Mouse (Mus musculus): ENCODE results near the gene Baz1a. TPM values are rescaled to one million over a fixed set of nuclear protein-coding genes. Genes with fewer than 3 reads are reported as not detected.
A peak's percentile ranks its signal among the peaks of the same experiment; 100 is the strongest.

Baz1a gene
- polyA plus RNA-seq, 1 experiment from 2014 or later = 32.3 TPM

DNA sequence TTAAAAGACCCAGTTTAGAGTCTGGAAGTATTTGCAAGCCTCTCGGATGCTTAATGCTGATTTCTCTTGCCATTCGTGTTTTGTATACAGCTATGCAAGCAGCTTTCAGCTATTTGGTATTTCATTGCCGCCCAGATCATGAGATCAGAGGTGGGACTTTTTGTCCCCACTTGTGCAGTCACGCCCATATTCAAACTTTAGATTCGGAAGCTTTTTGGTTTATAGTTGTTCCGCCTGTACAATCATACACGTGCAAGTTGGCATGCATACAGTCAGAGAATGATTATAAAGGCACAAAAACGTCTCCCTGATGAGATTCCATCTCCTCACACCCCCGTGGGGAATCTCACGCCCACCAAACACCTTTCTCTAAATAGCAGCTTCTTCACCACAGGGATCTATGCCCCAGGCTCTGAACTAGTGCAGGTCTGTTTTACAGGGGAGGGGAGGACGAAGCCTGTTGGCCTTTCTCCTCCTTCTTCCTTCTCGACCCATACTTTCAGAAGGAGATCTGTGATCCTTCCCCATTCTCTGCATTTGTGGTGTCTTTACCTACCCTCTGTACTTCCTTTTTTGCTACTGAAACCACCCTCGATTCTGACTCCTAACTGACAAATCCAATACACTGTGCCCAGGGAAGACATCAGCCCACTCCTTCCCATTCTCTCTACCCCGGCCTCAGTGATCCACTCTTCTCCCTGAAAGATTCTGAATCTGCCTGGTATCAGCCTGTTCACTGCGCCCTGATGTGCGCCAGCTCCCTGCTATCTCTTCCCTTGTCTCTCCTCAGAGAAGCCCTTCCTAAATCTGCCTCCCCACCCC, 20.7 kb downstream of the Baz1a start:
- Histone ChIP-seq H3K4me1 (replicated peaks) (peaks cover 16% of the 10 kb centered on the region), H3K4me3 (replicated peaks) (peak overlapping the region; percentile 11; the same call in 1 of the 2 replicates), H3K27ac (no peak overlapping the region), H3K36me3 (no peaks in the 10 kb centered on the region), H3K9ac (no peak overlapping the region), H3K4me2 (peak overlapping the region; percentile 25), H3K27me3 (no peaks in the 10 kb centered on the region), H3K9me3 (replicated peaks) (no peaks in the 10 kb centered on the region)
- WGBS (ENCODE audit: insufficient replicate concordance) = 31% methylated on average over 16 of the region's 16 CpGs
- ATAC-seq (ENCODE audit: low read depth) (peak; percentile 29; the same call in 1 of the 2 replicates), DNase-seq (no peak)

- no peak for ATAC-seq (ENCODE audit: low read depth)
Observed at GRCm38 (mm10) chr12:54992814-54993213, 21.3 kb downstream of the Baz1a start.

GRCm38 (mm10) chr12:54988323-54988850, 25.8 kb downstream of the Baz1a start:
- Histone ChIP-seq H3K27me3 (no peaks in the 10 kb centered on the region), H3K9ac (no peak overlapping the region), H3K27ac (no peak overlapping the region), H3K4me1 (replicated peaks) (peaks cover 21% of the 10 kb centered on the region), H3K9me3 (replicated peaks) (no peaks in the 10 kb centered on the region), H3K4me2 (no peak overlapping the region), H3K36me3 (peaks cover 1% of the 10 kb centered on the region; the same call in 1 of the 2 replicates), H3K4me3 (replicated peaks) (no peak overlapping the region)
- DNase-seq = no peak
- ATAC-seq (ENCODE audit: low read depth) = no peak
- WGBS (ENCODE audit: insufficient replicate concordance) = 73% methylated on average over 4 of the region's 4 CpGs

More at GRCm38 (mm10) chr12:54992814-54993213, 21.3 kb downstream of the Baz1a start:
- Histone ChIP-seq H3K4me2 (no peak overlapping the region), H3K4me1 (replicated peaks) (peaks cover 16% of the 10 kb centered on the region), H3K36me3 (no peaks in the 10 kb centered on the region), H3K27me3 (no peaks in the 10 kb centered on the region), H3K9ac (no peak overlapping the region), H3K9me3 (replicated peaks) (no peaks in the 10 kb centered on the region), H3K27ac (no peak overlapping the region), H3K4me3 (replicated peaks) (no peak overlapping the region)
- whole genome bisulfite sequencing (ENCODE audit: insufficient replicate concordance) = 63% methylated on average over 3 of the region's 3 CpGs
- DNase-seq = no peak

DNA sequence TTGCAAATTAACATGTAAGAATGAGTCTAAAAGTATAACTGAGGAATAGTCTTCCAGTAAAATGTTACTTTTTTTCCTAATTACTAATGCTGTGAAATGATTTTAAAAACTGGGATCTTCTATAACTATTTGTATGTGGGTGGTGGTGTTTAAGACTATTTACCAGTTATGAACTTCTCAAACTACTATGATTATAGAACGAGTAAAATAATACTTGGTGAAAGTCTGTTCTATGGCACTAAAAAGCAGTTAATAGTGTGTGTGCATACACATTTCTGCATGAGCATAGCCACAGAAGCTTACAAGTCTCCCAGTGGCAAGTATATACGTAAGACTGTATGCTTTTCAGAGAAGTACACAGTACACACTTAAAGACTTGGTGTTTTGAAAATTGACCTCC, 27.0 kb downstream of the Baz1a start:
- peaks cover 14% of the 10 kb centered on the region for H3K36me3 ChIP-seq
- H3K27me3 ChIP-seq = no peaks in the 10 kb centered on the region
- no peak overlapping the region; the same call in 1 of the 2 replicates for H3K9ac ChIP-seq
- peak overlapping the region; percentile 21; the same call in 1 of the 2 replicates for H3K4me3 ChIP-seq (replicated peaks)
- DNase-seq = no peak
- no peaks in the 10 kb centered on the region for H3K9me3 ChIP-seq (replicated peaks)
- H3K4me2 ChIP-seq = peak overlapping the region; percentile 37
- peaks cover 26% of the 10 kb centered on the region for H3K4me1 ChIP-seq (replicated peaks)
- ATAC-seq (ENCODE audit: low read depth) = no peak
- no peak overlapping the region for H3K27ac ChIP-seq
- 75% methylated on average over 2 of the region's 2 CpGs for WGBS (ENCODE audit: insufficient replicate concordance)

- Histone ChIP-seq H3K4me2 (peak within 1 kb of the TSS; percentile 96), H3K4me3 (replicated peaks) (peak within 1 kb of the TSS; percentile 93), H3K9me3 (replicated peaks) (no peaks in the 10 kb centered on the region), H3K27ac (peak within 1 kb of the TSS; percentile 97), H3K36me3 (peaks cover 17% of the 10 kb centered on the region), H3K9ac (peak within 1 kb of the TSS; percentile 96), H3K4me1 (replicated peaks) (peaks cover 36% of the 10 kb centered on the region), H3K27me3 (no peaks in the 10 kb centered on the region)
- peak; percentile 80 for ATAC-seq (ENCODE audit: low read depth)
- peak; percentile 73 for DNase-seq
- under 1% methylated on average over 54 of the region's 60 CpGs for WGBS (ENCODE audit: insufficient replicate concordance)
Observed at GRCm38 (mm10) chr12:54986052-54986717, 28.0 kb downstream of the Baz1a start, which contains the start of gene Gm20403. TSS of gene Gm20403 (minus strand) at chr12:54986529.

- no peaks in the 10 kb centered on the region for H3K9me3 ChIP-seq (replicated peaks)
- H3K27ac ChIP-seq = peak overlapping the region; percentile 97
- H3K4me3 ChIP-seq (replicated peaks) = peak overlapping the region; percentile 93
- WGBS (ENCODE audit: insufficient replicate concordance) = 1% methylated on average over 74 of the region's 117 CpGs
- no peaks in the 10 kb centered on the region for H3K27me3 ChIP-seq
- H3K4me1 ChIP-seq (replicated peaks) = peaks cover 43% of the 10 kb centered on the region
- H3K4me2 ChIP-seq = peak overlapping the region; percentile 96
- ATAC-seq (ENCODE audit: low read depth) = peak; percentile 64
- H3K9ac ChIP-seq = peak overlapping the region; percentile 96
- DNase-seq = peak; percentile 44
- peaks cover 19% of the 10 kb centered on the region for H3K36me3 ChIP-seq
Observed at GRCm38 (mm10) chr12:54985257-54986051, 28.7 kb downstream of the Baz1a start.

DNA sequence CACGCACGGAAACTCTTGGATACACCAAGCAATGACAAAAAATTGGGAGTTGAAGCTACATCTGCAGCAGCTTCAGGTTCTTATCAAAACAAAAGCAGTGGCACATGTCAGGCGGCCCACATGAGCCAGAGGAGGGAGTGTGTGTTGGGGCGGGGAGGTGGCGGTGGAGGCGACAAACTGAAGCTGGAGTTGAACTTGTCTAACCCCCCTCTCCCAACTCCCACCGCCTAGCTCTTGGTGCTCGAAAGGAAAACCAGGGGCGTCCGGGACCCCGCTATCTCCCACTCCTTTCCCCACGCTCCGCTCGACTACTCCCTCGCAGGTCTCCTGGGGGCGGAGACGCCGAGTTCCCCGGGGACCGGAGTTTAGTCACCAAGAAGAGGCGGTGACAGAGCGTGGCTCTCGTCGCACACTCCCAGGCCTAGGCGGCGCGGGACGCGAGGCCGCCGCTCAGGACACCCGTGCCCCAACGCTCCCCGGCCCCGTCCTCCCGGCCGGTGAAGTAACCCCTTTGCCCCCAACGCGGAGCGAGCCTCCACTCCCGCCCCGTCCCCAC, 29.4 kb downstream of the Baz1a start:
- Histone ChIP-seq H3K27me3 (no peaks in the 10 kb centered on the region), H3K4me3 (replicated peaks) (peak overlapping the region; percentile 93), H3K4me2 (peak overlapping the region; percentile 96), H3K27ac (peak overlapping the region; percentile 97), H3K4me1 (replicated peaks) (peaks cover 50% of the 10 kb centered on the region), H3K9ac (peak overlapping the region; percentile 96), H3K9me3 (replicated peaks) (no peaks in the 10 kb centered on the region), H3K36me3 (peaks cover 25% of the 10 kb centered on the region)
- DNase-seq = peak; percentile 77
- 1% methylated on average over 42 of the region's 42 CpGs for WGBS (ENCODE audit: insufficient replicate concordance)
- peak; percentile 81 for ATAC-seq (ENCODE audit: low read depth)

DNA sequence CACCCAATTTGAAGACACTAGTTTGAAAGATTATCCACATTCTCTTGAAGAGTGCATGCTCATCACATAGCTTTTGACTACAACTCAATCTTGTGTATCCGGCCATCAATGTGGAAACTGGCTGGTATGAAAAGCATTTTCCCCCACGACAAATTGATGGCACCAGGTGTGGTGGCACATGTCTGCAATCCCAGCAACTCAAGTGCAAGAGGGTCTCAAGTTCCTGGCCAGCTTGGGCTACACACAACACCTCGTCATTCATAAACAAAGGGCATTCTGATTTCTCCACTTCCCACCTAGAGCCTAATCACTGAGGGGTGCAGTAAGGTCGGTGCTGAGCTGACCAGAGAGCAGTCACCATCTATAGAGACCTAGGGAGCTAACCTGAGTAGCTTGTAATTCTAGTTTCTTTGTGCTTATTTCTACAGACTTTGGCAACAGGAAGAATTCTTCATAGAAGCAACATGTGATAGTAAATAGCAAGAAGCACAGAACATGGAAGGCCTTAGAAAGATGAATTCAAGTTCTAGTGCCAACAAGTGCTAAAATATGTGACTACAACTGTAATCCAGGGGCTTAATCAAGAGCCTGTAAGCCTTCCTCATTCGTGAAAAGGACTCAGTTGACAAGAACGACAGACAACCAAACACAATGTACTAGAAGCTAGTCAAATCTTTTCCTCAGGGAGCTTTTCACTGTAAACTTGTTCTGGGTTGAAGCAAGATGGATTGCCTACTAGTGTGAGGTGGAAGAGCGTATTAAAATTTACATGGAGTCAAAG, 31.0 kb downstream of the Baz1a start:
- Histone ChIP-seq H3K9me3 (replicated peaks) (no peaks in the 10 kb centered on the region), H3K27me3 (no peaks in the 10 kb centered on the region), H3K4me3 (replicated peaks) (no peak overlapping the region), H3K27ac (peak overlapping the region; percentile 51), H3K4me2 (0 out of 2 replicates have a peak overlapping the region, but pooled peaks have one; percentile 20), H3K9ac (0 out of 2 replicates have a peak overlapping the region, but pooled peaks have one; percentile 8), H3K4me1 (replicated peaks) (peaks cover 56% of the 10 kb centered on the region), H3K36me3 (peaks cover 34% of the 10 kb centered on the region)
- ATAC-seq (ENCODE audit: low read depth) (no peak), DNase-seq (no peak)
- 80% methylated on average over 7 of the region's 7 CpGs for WGBS (ENCODE audit: insufficient replicate concordance)

GRCm38 (mm10) chr12:54981962-54982361, 32.2 kb downstream of the Baz1a start:
- H3K4me1 ChIP-seq (replicated peaks) = peaks cover 53% of the 10 kb centered on the region
- H3K4me3 ChIP-seq (replicated peaks) = no peak overlapping the region
- peaks cover 36% of the 10 kb centered on the region for H3K36me3 ChIP-seq
- DNase-seq (no peak), ATAC-seq (ENCODE audit: low read depth) (no peak)
- H3K27me3 ChIP-seq = no peaks in the 10 kb centered on the region
- no peaks in the 10 kb centered on the region for H3K9me3 ChIP-seq (replicated peaks)
- H3K9ac ChIP-seq = 0 out of 2 replicates have a peak overlapping the region, but pooled peaks have one; percentile 1
- no peak overlapping the region for H3K4me2 ChIP-seq
- WGBS (ENCODE audit: insufficient replicate concordance) = 82% methylated on average over 6 of the region's 6 CpGs
- H3K27ac ChIP-seq = peak overlapping the region; percentile 37

GRCm38 (mm10) chr12:54980939-54981338, 33.2 kb downstream of the Baz1a start:
- no peak overlapping the region for H3K4me3 ChIP-seq (replicated peaks)
- peaks cover 43% of the 10 kb centered on the region for H3K36me3 ChIP-seq
- ATAC-seq (ENCODE audit: low read depth) (no peak), DNase-seq (no peak)
- 81% methylated on average over 5 of the region's 5 CpGs for WGBS (ENCODE audit: insufficient replicate concordance)
- peak overlapping the region; percentile 21 for H3K4me2 ChIP-seq
- H3K27ac ChIP-seq = peak overlapping the region; percentile 73
- H3K9me3 ChIP-seq (replicated peaks) = no peaks in the 10 kb centered on the region
- H3K9ac ChIP-seq = peak overlapping the region; percentile 41; the same call in 1 of the 2 replicates
- H3K27me3 ChIP-seq = no peaks in the 10 kb centered on the region
- peaks cover 53% of the 10 kb centered on the region for H3K4me1 ChIP-seq (replicated peaks)

Measured in liver, embryonic 13.5 days (tissue).